Mouse (Mus musculus) limb, embryonic 11.5 days (tissue): ENCODE results near the gene Prss48. TPM values are rescaled to one million over a fixed set of nuclear protein-coding genes. Genes with fewer than 3 reads are reported as not detected.
"Not testable (repeated sequence)": the region's sequence is repeated elsewhere in the genome, so short reads cannot be mapped to it uniquely, and the experiment has no call there.

Experiments
- ATAC-seq: fragments of 200-750 bp; cut with Nextera tagmentation; 2 replicates; pipeline ENCODE4 v1.8.0; 2017; ENCODE audit warnings: low read depth; ENCODE audit not compliant: insufficient number of reproducible peaks, low FRiP score, low TSS enrichment
- DNase-seq: peaks from one replicate; pipeline ENCODE4 v3.0.0-alpha.2; 2015; ENCODE audit warnings: low spot score
- H3K27ac ChIP-seq: fragments of 300-500 bp; sonication (generic); replicated peaks from 2 replicates; pipeline ENCODE4 v1.5.1; 2014; ENCODE audit warnings: low read depth, mild to moderate bottlenecking, low read length
- H3K27me3 ChIP-seq: fragments of 300-500 bp; sonication (generic); 2 replicates; pipeline ENCODE4 v1.6.1; 2014; ENCODE audit warnings: mild to moderate bottlenecking, low read length, mixed read lengths; ENCODE audit not compliant: control insufficient read depth, insufficient read depth
- H3K36me3 ChIP-seq: fragments of 300-500 bp; sonication (generic); 2 replicates; pipeline ENCODE4 v1.6.1; 2014; ENCODE audit warnings: mild to moderate bottlenecking, low read length, moderate library complexity, mixed read lengths; ENCODE audit not compliant: control insufficient read depth, insufficient read depth
- H3K4me1 ChIP-seq: fragments of 300-500 bp; sonication (generic); 2 replicates; pipeline ENCODE4 v1.6.1; 2014; ENCODE audit warnings: low read length, mixed read lengths; ENCODE audit not compliant: control insufficient read depth, insufficient read depth
- H3K4me2 ChIP-seq: fragments of 300-500 bp; sonication (generic); 2 replicates; pipeline ENCODE4 v1.6.1; 2014; ENCODE audit warnings: low read depth, mild to moderate bottlenecking, moderate library complexity; ENCODE audit not compliant: severe bottlenecking
- H3K4me3 ChIP-seq: fragments of 300-500 bp; sonication (generic); 2 replicates; pipeline ENCODE4 v1.5.1; 2014; ENCODE audit warnings: low read depth, low read length
- H3K9ac ChIP-seq: fragments of 300-500 bp; sonication (generic); 2 replicates; pipeline ENCODE4 v1.6.1; 2014; ENCODE audit warnings: mild to moderate bottlenecking, low read length
- H3K9me3 ChIP-seq: fragments of 300-500 bp; sonication (generic); 2 replicates; pipeline ENCODE4 v1.6.1; 2016; ENCODE audit warnings: low read length; ENCODE audit not compliant: control insufficient read depth
- WGBS: fragments of 180-500 bp; shearing (Covaris S2); extraction: QIAGEN DNeasy Blood & Tissue Kit; methylation state at CpG from one replicate; pipeline ENCODE4 v1.1.7; 2014; 5-methylcytosine and 5-hydroxymethylcytosine counted together
- polyA plus RNA-seq: library from polyadenylated mRNA; unstranded; fragments of >200 nt; fragmentation: Nextera tagmentation; extraction: Ambion mirVana; gene quantifications from 2 replicates; pipeline ENCODE4 v1.2.1, GENCODE M21; 2014

The Prss48 gene
- polyA plus RNA-seq, 1 experiment from 2014 or later, result 0.21 TPM

- H3K27me3 ChIP-seq, result no peaks in the 10 kb centered on the region
- DNase-seq, result no peak
- H3K9ac ChIP-seq, result no peak overlapping the region
- H3K27ac ChIP-seq, result no peak overlapping the region
- ATAC-seq, result no peak
- H3K36me3 ChIP-seq, result no peaks in the 10 kb centered on the region
- no peaks in the 10 kb centered on the region for H3K9me3 ChIP-seq
- no peak overlapping the region for H3K4me2 ChIP-seq
- 73% methylated on average over 6 of the region's 6 CpGs for WGBS
- H3K4me3 ChIP-seq, result no peak overlapping the region
- no peaks in the 10 kb centered on the region; the same call in 1 of the 2 replicates for H3K4me1 ChIP-seq
These were observed 11.0 kb downstream of the Prss48 start for GRCm38 (mm10) chr3:85991140-85991801.

- 89% methylated on average over 2 of the region's 2 CpGs for WGBS
- Histone ChIP-seq H3K27me3 (no peaks in the 10 kb centered on the region), H3K27ac (no peak overlapping the region), H3K4me2 (no peak overlapping the region), H3K9me3 (no peaks in the 10 kb centered on the region), H3K4me3 (no peak overlapping the region), H3K9ac (no peak overlapping the region), H3K36me3 (no peaks in the 10 kb centered on the region), H3K4me1 (no peaks in the 10 kb centered on the region; the same call in 1 of the 2 replicates)
- no peak for DNase-seq
- no peak for ATAC-seq
These were observed 15.1 kb downstream of the Prss48 start for GRCm38 (mm10) chr3:85987225-85987624.

- Histone ChIP-seq H3K4me3 (no peak overlapping the region), H3K9me3 (no peaks in the 10 kb centered on the region), H3K27me3 (no peaks in the 10 kb centered on the region), H3K27ac (no peak overlapping the region), H3K4me2 (no peak overlapping the region), H3K9ac (no peak overlapping the region), H3K4me1 (no peaks in the 10 kb centered on the region), H3K36me3 (no peaks in the 10 kb centered on the region)
- WGBS, result 91% methylated on average over 6 of the region's 6 CpGs
- ATAC-seq, result no peak
- DNase-seq, result no peak
These were observed 17.8 kb downstream of the Prss48 start for GRCm38 (mm10) chr3:85984537-85984936.

- 86% methylated on average over 3 of the region's 3 CpGs for WGBS
- not testable (repeated sequence) for H3K27me3 ChIP-seq, H3K4me3 ChIP-seq, H3K27ac ChIP-seq, H3K9ac ChIP-seq, H3K36me3 ChIP-seq, H3K4me2 ChIP-seq, DNase-seq, H3K9me3 ChIP-seq, H3K4me1 ChIP-seq, ATAC-seq
These were observed 20.5 kb downstream of the Prss48 start for GRCm38 (mm10) chr3:85981761-85982160.

- Histone ChIP-seq H3K4me2 (no peak overlapping the region), H3K9ac (no peak overlapping the region), H3K27ac (no peak overlapping the region), H3K4me3 (no peak overlapping the region), H3K27me3 (no peaks in the 10 kb centered on the region), H3K4me1 (peaks cover 7% of the 10 kb centered on the region), H3K9me3 (no peaks in the 10 kb centered on the region), H3K36me3 (no peaks in the 10 kb centered on the region)
- DNase-seq (no peak), ATAC-seq (no peak)
- 94% methylated on average over 4 of the region's 4 CpGs for WGBS
These were observed 22.3 kb downstream of the Prss48 start for GRCm38 (mm10) chr3:85980036-85980435.

- Histone ChIP-seq H3K9ac (no peak overlapping the region), H3K9me3 (no peaks in the 10 kb centered on the region), H3K36me3 (no peaks in the 10 kb centered on the region), H3K27me3 (no peaks in the 10 kb centered on the region), H3K4me3 (no peak overlapping the region), H3K4me1 (peaks cover 15% of the 10 kb centered on the region), H3K27ac (no peak overlapping the region), H3K4me2 (no peak overlapping the region)
- no peak for ATAC-seq
- no peak for DNase-seq
- WGBS, result 52% methylated on average over 4 of the region's 4 CpGs
These were observed 27.8 kb downstream of the Prss48 start for GRCm38 (mm10) chr3:85974451-85974850.

- WGBS, result 88% methylated on average over 10 of the region's 10 CpGs
- peaks cover 12% of the 10 kb centered on the region for H3K4me1 ChIP-seq
- H3K4me2 ChIP-seq, result no peak overlapping the region
- no peaks in the 10 kb centered on the region for H3K27me3 ChIP-seq
- H3K9ac ChIP-seq, result no peak overlapping the region
- ATAC-seq (no peak), DNase-seq (no peak)
- H3K9me3 ChIP-seq, result no peaks in the 10 kb centered on the region
- no peak overlapping the region for H3K4me3 ChIP-seq
- no peak overlapping the region for H3K27ac ChIP-seq
- H3K36me3 ChIP-seq, result no peaks in the 10 kb centered on the region
These were observed 28.7 kb downstream of the Prss48 start for GRCm38 (mm10) chr3:85973376-85974140.

GRCm38 (mm10) chr3:85971599-85971975 lies 30.7 kb downstream of the Prss48 start:
- Histone ChIP-seq H3K9me3 (no peaks in the 10 kb centered on the region), H3K4me1 (peaks cover 8% of the 10 kb centered on the region; the same call in 1 of the 2 replicates), H3K36me3 (no peaks in the 10 kb centered on the region), H3K9ac (peak overlapping the region; percentile 87), H3K4me3 (peak overlapping the region; percentile 66), H3K27ac (0 out of 2 replicates have a peak overlapping the region, but pooled peaks have one; percentile 21), H3K4me2 (peak overlapping the region; percentile 83), H3K27me3 (no peaks in the 10 kb centered on the region)
- DNase-seq (peak; percentile 55), ATAC-seq (peak; percentile 75)
- under 1% methylated on average over 13 of the region's 13 CpGs for WGBS
